Mouse (Mus musculus) erythroid progenitor cell, adult 5-6 weeks (primary cell): ENCODE results near the gene Gm11172. TPM values are rescaled to one million over a fixed set of nuclear protein-coding genes. Genes with fewer than 3 reads are reported as not detected.

Experiments used
- ATAC-seq: replicated peaks from 2 replicates; pipeline ENCODE4 v1.8.0; 2016; ENCODE audit warnings: moderate number of reproducible peaks, mild to moderate bottlenecking, moderate TSS enrichment, inconsistent platforms; ENCODE audit not compliant: poor library complexity, low FRiP score, severe bottlenecking
- total RNA-seq, 2 experiments: library from RNA; stranded (forward) in 1 of 2; stranded (reverse) in 1 of 2; fragments of 150-400 nt in 1 of 2; fragments of 186-747, 209-891 nt in 1 of 2; gene quantifications; 2 replicates each; pipeline versions ENCODE4 v1.2.3 to v1.2.4; 2015 to 2017; ENCODE audit warnings: low replicate concordance in 2 of 2

Gm11172 gene
- total RNA-seq, 2 experiments from 2014 or later, result not detected

GRCm38 (mm10) chr16:10859726-10860245 lies 47.1 kb downstream of the Gm11172 start:
- no peak for ATAC-seq

- ATAC-seq, result no peak
Observed at GRCm38 (mm10) chr16:10861408-10861807, 48.7 kb downstream of the Gm11172 start.

Other genes with a start within 250 kb of the Gm11172 start
- 0.72 TPM in 1 of 2 replicates, not detected in the other for gene Socs1, start 27.4 kb upstream of the Gm11172 start, total RNA-seq (2015; ENCODE audit: low replicate concordance)
- gene Socs1, start 27.4 kb upstream of the Gm11172 start, total RNA-seq (2017; ENCODE audit: low replicate concordance), result 0.08 and 1.0 TPM in 2 replicates
- not detected in 2 replicates for gene Tnp2, start 24.3 kb upstream of the Gm11172 start, total RNA-seq (2015; ENCODE audit: low replicate concordance)
- gene Tnp2, start 24.3 kb upstream of the Gm11172 start, total RNA-seq (2017; ENCODE audit: low replicate concordance), result not detected in 2 replicates
- not detected in 2 replicates for gene Prm3, start 22.0 kb upstream of the Gm11172 start, total RNA-seq (2015; ENCODE audit: low replicate concordance)
- gene Prm3, start 22.0 kb upstream of the Gm11172 start, total RNA-seq (2017; ENCODE audit: low replicate concordance), result not detected in 2 replicates
- not detected in 2 replicates for gene Prm2, start 16.8 kb upstream of the Gm11172 start, total RNA-seq (2015; ENCODE audit: low replicate concordance)
- gene Prm2, start 16.8 kb upstream of the Gm11172 start, total RNA-seq (2017; ENCODE audit: low replicate concordance), result not detected in 2 replicates
- gene Prm1, start 7.1 kb upstream of the Gm11172 start, total RNA-seq (2015; ENCODE audit: low replicate concordance), result not detected in 2 replicates
- gene Prm1, start 7.1 kb upstream of the Gm11172 start, total RNA-seq (2017; ENCODE audit: low replicate concordance), result not detected in 2 replicates
- 1.3 and 3.6 TPM in 2 replicates for gene Rmi2, start 22.1 kb downstream of the Gm11172 start, total RNA-seq (2015; ENCODE audit: low replicate concordance)
- gene Rmi2, start 22.1 kb downstream of the Gm11172 start, total RNA-seq (2017; ENCODE audit: low replicate concordance), result 2.0 and 3.2 TPM in 2 replicates
- gene Snn, start 248.0 kb downstream of the Gm11172 start, total RNA-seq (2015; ENCODE audit: low replicate concordance), result 6.5 and 7.1 TPM in 2 replicates
- 7.1 and 13.2 TPM in 2 replicates for gene Snn, start 248.0 kb downstream of the Gm11172 start, total RNA-seq (2017; ENCODE audit: low replicate concordance)